Mouse (Mus musculus) heart, postnatal 36 days (tissue): ENCODE data around the gene Bicdl2. TPM values are rescaled to one million over a fixed set of nuclear protein-coding genes. Genes with fewer than 3 reads are reported as not detected.

Experiments used
- DNase-seq, 2 experiments: peaks; one replicate each; pipeline ENCODE4 v3.0.0; 2021 to 2022
- intact Hi-C: fragments of 180-260 bp; cut with DNase I; formaldehyde crosslinking; loops from one replicate; pipeline ENCODE4 v1.15.1; 2025
- total RNA-seq, 2 experiments: library from RNA; stranded (reverse); gene quantifications; 2 replicates each; pipeline ENCODE4 v1.2.3; 2021

Gene Bicdl2
- total RNA-seq: not detected

DNA sequence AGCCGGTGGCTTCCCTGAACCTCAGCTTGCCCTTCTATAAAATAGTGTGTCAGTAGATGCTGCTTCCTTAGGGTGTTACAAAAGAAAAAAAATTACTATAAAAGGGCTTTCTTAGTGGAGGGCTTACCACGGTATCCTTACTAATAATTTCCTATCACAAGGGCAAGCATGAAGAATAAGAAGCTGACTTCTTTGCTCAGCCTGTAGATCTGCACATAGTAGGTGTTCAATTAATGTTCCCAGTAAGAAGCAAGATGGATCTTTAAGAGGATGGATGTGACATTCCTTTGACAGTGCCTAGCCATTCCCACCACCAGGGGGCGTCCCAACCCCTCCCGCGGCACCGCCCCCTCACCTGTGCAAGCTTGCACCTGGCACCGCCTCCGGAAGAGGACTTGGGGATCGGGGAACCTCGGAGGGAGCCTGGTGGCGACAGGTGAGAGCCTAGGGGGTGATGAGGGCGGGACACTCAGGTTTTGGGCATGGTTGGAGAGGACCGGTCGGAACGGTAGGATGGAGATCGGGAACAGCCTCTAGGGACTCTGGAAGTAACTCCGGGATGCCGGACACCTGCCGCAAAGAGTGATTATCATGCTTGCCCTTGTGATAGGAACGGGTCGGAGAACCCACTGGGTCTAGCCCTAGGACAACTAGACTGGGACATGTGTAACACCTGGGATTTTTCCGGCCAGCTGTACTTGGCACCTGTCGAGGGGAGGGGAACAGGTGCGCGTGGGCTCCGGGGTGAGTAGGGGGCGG, at the start of gene Bicdl2:
Bicdl2 (plus strand) TSS at position 390 of the 759 bp plus-strand sequence.
- intact Hi-C loops: loop anchor here (2.0 kb wide), 1 partner anchor 47 kb away; no protein-coding TSS in a partner anchor
- DNase-seq: peak in 1 of 2 experiments; percentile 52

DNA sequence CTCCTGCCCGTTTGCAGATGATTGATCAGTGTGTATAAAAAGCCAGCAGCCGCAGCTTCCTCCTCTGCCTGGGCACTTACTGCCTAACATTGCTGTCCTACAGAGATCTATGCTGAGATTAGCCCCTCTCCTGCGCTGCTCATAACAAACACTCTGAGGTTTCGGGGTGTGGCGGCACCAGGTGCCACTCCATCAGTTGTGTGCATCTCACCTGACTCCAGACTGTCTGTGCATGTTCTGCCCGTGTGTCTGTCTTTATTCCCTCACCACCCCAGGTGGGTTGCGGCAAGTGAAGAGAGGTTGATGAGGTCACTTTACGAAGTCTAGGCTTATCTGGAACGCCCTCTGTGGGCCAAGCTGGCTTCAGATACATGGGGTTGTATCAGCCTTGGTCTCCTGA, 43.2 kb upstream of the Bicdl2 start:
- intact Hi-C loops: no loop called here
- no peak for DNase-seq

DNA sequence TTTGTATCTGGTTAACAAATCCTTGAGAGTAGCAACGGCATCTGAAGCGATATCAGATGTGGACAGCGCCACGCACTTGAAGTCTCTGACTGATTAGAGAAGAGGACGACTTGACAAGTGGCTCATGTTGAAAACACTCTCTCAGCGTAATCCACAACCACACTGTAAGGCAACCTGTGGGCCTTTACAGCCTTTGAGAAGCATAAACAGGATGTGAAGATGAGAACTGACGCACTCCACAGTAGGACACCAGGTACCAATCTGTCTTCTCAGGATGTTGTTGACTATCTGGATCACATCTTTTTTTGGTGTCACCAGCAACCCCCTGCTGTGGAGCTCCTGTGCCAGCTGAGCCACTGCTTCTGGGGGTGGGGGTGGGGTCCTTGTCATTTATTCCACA, 40.0 kb upstream of the Bicdl2 start:
- intact Hi-C loops: no loop called here
- no peak for DNase-seq

DNA sequence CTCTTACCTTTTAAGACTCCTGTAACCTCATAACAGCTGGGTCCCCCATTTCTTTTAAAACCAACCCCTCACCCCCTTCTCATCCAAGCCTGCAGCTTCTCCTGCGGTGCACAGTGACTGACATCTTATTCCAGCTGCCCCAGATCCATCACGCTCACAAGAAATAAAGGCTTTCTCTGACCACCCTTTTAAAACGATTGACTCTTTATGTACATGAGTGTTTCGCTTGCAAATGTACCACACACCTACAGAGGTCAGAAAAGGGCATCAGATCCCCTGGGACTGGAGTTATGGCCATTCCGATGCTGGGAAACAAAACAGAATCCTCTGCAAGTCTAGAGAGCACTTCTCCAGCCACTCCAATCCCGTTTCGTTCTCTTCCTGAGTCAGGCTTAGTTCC, 32.5 kb upstream of the Bicdl2 start:
- intact Hi-C loops: no loop called here
- no peak for DNase-seq

DNA sequence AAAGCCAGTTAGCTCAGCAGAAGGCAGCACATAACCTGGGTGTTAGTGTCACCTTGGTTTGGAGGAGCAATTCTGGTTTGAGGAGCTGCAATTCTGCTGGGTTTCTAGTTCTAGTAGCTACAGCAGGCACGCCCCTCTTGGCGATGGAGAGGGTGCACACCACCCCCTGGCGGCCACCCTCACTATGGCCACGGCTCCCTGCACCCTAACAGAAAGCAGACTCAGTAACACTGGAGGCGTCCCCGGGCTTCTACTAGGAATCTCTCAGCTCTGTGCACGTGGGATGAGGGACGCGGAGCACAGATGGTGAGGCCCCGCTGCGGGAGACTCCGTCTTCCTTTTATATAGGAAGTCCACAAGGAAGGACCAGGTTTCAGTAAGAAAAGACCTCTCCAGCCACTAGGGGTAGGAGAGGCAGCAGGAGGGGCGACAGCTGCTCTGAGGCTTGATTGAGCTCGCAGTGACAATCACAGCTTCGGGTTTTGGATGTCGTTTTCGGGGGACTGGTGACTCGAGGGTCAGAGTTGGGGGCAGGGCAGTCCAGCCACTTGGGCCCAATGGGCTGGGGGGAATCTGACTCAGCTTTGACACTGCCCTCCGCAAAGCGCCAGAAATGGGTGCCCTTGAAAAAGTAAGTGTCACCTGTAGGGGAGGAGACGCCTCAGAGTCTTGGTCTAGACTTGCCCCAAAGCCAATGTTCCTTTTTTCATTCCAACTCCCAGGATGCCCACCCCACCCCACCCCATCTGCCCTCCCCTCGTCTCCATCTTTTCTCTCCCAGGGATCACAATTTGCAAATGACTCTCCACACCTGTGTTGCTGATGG, 29.9 kb upstream of the Bicdl2 start:
- intact Hi-C loops: loop anchor here (2.0 kb wide), 1 partner anchor 60 kb away; no protein-coding TSS in a partner anchor
- peak; percentile 78 to 84 for DNase-seq

DNA sequence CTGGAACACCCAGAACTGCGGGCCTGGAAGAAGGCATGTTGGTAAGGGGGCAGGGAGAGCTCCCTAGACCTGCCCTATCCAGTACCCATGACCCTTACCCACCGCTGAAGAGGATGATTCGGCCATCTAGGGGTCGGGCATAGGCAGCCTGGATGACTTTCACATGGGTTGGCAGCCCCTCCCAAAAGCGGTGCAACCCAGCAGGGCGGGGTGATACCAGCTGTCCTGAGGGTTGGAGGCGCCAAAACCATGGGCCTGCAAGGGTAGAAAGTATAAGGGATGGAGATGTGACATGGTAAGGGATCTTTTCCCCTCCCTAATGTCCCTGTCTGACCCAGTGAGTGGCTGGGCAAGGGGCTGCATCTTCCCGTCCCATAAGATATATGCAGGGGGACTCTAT, 29.1 kb upstream of the Bicdl2 start:
- intact Hi-C loops: loop anchor here (2.0 kb wide), 1 partner anchor 60 kb away; no protein-coding TSS in a partner anchor

DNA sequence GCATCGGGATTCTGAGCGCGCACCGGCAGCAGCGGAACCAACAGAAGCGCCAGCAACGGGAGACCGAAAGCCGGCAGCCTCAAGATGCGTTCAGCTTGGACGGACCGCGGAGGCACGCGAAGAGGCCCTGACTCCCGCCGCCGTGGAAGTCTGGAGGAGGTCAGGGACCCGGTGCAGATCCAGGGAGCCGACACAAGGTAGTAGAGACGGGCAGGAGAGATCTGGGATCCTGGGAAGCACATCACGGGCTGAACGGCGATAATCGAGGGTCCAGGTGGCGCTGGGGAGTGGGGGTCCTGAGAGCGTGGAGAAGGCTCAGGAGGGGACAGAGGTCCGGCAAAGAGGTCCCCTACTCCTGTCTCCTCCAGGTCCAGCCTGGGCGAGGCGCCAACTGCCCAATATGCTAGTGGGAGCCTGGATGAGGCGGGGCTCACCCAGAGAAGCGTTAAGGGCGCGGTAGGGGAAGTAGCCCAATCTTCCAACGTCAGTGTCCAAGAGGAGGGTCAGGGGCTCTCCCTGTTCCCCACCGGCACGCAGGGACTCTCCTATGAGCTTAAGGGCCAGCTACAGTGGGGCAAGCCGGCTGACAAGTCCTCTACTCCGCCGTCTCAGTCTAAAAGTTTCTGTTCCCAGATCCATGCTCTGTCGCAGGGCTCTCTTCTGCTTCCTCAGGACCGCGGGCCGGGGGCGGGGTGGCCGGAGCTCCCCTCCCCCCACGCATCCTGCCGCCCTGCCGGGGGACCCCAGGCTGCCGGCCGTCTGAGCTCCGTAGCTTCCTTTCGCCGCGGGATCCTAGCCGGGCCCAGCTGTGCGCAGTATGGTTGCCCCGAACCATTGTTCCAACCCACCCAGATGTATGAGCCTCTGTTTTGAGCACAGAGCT, 15.5 kb upstream of the Bicdl2 start, which contains the start of gene Mmp25:
Mmp25 (minus strand) TSS at position 665 of the 883 bp plus-strand sequence.
- no peak for DNase-seq
- intact Hi-C loops: no loop called here

More for the DNA sequence above, 29.1 kb upstream of the Bicdl2 start:
- DNase-seq: no peak

DNA sequence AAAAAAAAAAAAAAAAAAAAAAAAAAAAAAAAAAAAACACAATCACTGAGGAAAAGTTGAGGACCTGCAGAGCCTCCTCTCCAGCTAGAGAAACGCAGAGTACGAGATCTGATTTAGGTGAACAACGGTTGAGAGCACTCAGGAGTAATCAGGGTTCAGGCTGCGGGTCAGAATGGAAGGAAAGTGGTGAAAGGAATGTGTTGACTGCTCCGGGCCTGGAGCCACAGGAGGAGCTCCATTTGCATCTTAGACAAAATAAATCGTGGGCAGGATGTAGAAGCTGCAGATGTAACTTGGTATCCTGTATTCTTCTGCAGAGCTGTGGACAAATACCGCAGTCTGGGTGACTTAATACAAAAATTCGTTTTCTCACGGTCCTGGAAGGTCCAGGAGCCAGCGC, 14.4 kb upstream of the Bicdl2 start:
- no peak for DNase-seq
- intact Hi-C loops: no loop called here

DNA sequence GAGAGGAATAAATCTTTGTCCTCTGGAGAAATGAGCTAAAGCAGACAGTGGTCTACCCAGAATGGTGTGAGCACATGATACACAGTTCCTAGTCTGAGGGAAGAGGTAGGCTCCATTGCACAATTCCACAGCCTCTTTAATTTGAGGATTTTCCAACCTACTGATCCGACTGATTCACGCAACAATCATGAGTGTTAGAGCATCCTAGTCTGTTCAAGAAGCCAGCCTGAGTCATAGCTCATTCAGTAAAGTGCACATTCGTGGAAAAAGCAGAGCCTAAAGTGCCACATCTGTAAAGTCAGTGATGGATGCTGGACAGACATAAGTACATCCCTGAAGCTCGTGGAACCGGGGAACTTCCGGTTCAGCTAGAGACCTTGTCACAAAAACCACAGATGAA, 8.9 kb upstream of the Bicdl2 start:
- intact Hi-C loops: no loop called here
- DNase-seq: no peak

DNA sequence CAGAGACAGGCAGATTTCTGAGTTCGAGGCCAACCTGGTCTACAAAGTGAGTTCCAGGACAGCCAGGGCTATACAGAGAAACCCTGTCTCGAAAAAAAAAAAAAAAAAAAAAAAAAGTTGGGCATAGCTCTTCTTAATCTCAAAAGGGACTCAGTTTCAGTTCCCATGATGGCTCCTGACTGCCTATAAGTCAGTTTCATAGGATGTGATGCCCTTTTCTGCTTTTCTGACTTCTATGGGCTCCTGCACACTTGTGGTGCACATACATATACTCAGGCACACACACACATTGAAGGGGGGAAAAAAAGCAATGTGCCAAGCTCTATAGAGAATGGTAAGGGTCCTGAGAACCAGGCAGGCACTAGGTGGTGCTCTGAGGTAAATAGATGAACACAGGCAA, 7.0 kb upstream of the Bicdl2 start:
- intact Hi-C loops: no loop called here
- no peak for DNase-seq

DNA sequence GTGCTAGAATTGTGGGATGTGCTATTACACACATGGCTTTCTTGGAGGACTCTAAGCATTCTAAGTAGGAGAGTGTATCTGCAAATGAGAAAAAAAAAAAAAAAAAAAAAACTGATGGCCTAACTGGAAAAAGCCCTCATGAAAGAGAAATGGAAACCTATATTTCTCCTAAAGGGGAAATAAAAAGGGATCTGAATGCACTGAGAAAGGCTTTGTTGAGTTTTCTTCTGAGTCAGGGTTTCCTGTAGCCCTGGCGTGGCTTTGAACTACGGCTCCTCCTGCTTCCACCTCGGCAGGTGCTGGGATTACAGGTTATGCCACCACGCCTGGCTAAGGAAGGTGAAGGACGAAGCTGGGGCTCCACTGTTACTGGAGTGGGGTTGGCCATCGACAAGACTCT, 6.3 kb upstream of the Bicdl2 start:
- intact Hi-C loops: no loop called here
- DNase-seq: no peak

DNA sequence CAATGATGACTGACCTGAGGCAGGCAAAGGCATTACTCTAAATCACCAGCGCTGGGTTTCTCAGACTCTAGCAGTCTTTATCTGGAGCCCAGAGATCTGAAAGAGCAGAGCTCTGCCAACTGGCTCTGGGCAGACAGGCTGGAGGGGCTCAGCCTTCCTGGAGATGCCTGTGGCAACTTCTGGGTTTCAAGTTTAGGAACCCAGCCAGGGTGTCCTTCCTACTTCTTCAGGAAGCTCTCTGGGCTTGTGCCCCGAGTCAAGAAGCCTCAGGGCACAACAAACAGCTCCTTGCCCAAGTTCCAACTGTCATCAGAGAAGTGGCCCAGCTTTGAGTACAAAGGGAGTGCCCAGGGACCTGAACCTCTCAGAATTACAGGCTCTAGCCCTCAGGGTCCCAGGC, 5.9 kb upstream of the Bicdl2 start:
- DNase-seq: no peak
- intact Hi-C loops: no loop called here

DNA sequence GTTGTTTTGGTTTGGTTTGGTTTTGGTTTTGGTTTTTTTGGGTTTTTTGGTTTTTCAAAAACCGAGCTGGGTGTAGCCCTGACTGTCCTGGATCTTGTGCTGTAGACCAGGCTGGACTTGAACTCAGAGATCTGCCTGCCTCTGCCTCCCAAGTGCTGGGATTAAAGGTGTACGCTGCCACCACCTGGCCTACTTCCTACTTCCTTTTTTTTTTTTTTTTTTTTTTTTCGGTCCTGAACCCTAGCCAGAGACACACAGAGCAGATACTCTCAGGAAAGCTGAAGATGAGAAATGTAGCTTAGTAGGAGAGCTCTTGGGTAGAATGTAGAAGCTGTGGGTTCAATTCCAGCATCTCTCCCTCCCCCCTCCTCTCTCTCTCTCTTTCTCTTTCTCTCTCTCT, 1.9 kb upstream of the Bicdl2 start:
- intact Hi-C loops: no loop called here

DNA sequence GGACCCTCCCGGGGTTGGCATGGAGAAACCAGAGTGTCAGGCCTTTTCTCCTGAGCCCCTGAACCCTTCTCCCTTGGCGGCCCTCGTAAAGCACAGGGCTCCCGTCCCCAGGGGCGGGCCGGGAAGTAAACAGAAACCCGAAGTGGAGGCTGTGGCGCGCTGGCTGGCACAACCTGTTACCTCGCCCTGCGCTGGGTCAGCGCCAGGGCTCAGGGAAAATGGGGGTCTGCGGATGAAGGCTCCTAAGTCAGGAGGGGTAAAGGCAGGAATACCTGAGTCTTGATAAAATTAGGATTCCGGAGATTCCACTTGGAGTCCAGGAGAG, 532 bp downstream of the Bicdl2 start:
- intact Hi-C loops: loop anchor here (2.0 kb wide), 1 partner anchor 46 kb away; no protein-coding TSS in a partner anchor
- no peak for DNase-seq

More for the DNA sequence above, 1.9 kb upstream of the Bicdl2 start:
- no peak for DNase-seq

DNA sequence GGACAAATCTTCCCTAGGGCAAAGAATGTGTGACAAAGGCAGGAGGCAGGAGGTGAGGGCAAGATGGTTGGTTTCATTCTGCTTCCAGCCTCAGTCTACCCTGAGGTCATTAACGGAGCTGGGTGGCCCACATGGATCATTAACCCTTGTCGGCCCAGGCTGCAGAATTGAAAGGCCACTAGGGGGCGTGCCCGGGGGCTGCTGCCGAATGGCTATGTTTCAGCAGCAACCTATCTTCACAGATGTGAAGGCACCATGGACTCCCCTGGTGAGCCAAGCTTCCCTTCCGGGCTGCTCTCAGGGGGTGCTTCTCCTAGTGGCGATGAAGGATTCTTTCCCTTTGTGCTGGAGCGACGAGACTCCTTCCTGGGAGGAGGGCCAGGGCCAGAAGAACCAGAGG, 1.2 kb downstream of the Bicdl2 start:
- DNase-seq: no peak
- intact Hi-C loops: loop anchor here (2.0 kb wide), 1 partner anchor 45 kb away; no protein-coding TSS in a partner anchor

DNA sequence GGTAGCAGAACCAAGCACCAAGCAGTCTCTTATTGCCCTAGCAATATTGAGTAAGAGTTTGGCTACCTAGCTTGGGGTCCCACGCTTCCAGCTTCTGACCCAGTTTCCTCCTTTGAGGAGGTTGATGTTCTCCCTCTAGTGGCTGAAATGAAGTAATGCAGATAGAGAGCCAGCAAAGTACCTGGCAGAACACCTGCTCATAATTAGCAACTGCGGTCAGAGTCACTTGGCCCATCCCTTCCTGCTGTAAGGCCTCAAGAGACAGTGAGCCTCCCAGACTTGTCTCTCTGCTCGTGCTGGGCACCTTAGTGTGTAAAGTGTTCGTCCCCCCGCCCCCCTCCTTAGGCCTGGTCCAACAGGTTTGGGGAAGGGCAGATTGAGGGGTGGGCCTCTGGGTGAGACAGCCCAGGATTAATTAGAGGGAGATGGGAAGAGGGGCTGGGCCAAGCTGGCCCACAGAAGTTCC, 4.3 kb downstream of the Bicdl2 start:
- DNase-seq: no peak
- intact Hi-C loops: no loop called here

DNA sequence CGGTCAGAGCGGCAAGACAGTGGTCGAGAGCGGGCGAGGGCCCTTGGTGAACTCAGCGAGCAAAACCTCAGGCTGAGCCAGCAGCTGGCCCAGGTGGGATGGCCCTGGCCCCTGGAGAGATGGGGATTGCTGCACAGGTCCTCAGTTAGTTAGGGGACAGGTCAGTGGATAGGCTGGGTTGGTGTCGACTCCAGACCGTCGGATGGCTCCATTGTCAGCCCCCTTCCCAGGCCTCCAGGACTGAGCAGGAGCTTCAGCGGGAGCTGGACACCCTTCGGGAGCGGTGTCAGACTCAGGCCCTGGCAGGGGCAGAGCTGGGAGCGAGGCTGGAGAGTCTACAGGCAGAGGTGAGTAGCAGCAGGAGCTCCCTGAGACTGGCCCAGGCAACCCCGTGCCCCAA, 5.2 kb downstream of the Bicdl2 start:
- intact Hi-C loops: no loop called here
- DNase-seq: no peak

DNA sequence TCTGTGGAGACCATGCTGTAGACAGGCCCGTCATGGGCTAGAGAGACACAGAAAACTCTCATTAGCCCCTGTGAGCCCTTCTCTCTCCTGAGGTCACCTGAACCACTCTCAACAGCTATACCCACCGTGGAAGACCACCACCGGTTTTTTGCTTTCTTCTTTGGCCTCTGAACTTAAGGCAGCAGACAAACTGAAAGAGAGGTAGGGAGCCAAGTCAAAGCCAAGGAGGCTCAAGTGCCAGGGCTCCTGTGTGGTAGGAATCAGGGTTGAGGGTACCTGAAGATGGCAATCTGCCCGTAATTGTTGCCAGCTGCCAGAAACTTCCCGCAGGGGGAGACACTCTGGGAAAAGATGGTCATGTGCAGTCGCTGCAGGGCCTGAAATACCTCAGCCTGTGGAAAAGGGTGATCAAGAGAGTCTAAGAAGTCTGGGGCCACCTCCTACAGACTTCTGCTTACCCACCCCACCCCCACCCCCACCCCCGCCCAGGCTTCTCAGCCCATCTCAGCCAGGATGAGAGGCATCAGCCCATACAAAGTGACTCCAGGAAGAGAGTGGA, 10.3 kb downstream of the Bicdl2 start:
- DNase-seq: no peak
- intact Hi-C loops: no loop called here

DNA sequence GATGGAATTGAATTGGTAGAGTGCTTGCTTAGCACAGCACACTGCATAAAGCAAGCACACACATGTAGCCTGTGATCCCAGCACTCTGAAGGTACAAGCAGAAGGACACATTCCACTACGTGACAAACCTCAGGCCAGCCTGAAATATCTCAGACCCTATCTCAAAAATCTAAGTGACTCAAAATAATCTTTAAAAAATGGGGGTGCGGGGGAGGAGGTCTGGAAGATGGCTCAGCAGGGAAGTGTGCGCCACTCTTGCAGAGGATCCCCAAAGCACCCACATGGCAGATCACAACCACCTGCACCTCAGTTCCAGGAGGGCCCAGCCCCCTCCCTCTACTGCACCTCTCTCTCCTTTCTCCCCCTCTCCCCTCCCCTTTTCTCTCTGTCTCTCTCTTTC, 11.2 kb downstream of the Bicdl2 start:
- DNase-seq: no peak
- intact Hi-C loops: no loop called here

DNA sequence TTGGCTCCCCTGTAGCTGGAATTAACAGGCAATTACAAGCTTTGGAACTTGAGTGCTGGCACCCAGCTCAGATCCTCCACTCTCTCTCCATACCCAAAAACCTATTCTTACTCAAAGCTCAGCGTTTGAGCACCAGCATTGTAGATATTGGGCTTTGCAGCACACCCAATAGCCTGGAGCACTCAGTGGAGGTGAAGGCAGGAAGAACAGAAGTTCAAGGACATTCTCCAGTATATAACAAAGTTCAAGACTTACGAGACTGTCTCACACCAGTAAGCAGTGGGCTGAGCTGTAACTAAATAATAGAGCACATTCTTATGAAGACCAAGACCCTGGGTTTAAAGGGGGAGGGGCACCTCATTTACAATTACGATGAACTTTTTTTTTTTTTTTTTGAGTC, 12.5 kb downstream of the Bicdl2 start:
- DNase-seq: no peak
- intact Hi-C loops: no loop called here
